Mouse (Mus musculus) liver, adult 2 months (tissue): ENCODE data around the gene Gm20671.

Source experiments
- CTCF ChIP-seq: fragments of 200-500 bp; IDR thresholded peaks from 2 replicates; pipeline ENCODE4 v1.5.1; 2011; ENCODE audit warnings: low read depth, low read length, control low read depth
- POLR2A ChIP-seq: fragments of 200-500 bp; IDR thresholded peaks from 2 replicates; pipeline ENCODE4 v1.6.1; 2011; ENCODE audit warnings: low read length, control low read depth; ENCODE audit not compliant: insufficient read depth; ENCODE audit errors: extremely low read depth

DNA sequence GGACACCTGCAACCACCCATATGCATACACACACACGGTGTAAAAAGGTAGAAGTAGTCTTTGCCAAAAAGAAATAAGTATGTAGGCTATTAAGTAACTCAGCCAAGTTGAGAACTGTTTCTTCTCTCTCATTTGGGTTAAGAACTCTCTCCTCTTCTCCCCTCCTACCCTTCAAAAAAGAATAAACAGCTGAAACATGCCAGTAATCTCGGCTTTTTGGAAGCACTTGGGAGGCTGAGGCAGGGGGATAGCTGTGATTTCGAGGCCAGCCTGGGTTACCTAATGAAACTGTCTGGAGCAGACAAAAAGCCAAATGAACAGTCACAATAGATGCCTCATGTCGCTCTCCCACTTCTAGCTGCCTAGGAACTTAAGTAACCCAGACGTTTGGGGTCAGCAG, 42.2 kb downstream of the Gm20671 start:
- TF ChIP-seq POLR2A = no peak
- TF ChIP-seq CTCF = no peak
